17 mouse cellular contexts compared by ENCODE assay signal in the genomic region with DNA sequence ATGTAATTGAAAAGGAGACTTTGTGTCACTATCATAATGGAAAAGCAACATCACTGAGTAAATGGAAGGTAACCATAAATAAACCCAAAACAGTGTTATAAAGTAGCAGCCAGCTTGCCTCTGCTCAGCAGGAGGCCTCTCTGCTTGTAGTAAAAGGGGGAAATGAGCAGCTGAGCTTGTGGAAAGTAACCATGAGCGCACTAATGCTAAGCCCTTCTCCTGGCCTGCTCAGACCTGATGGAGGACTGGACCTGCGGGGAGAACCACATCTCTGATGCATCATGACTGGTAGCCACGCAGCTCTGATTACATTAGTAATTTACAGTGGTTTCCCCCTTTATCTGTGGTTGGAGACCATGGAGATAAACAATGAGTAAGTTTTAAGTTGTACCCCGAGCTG. TPM values are rescaled to one million over a fixed set of nuclear protein-coding genes. Genes with fewer than 3 reads are reported as not detected.
"Had no signal": no experiment of that assay in that cellular context is flagged by ENCODE, and none has a peak within 500 bp of the region (broad histone marks: within the 10 kb centered on the region; RNA-seq: fewer than 3 reads in every experiment).

No protein-coding gene starts in this region.

- H3K4me1 ChIP-seq: midbrain, embryonic 10.5 days had no signal

- H3K9me3 ChIP-seq: midbrain, embryonic 10.5 days had no signal

- H3K4me2 ChIP-seq: kidney, embryonic 15.5 days had no signal

- H3K36me3 ChIP-seq: kidney, embryonic 15.5 days; midbrain, embryonic 10.5 days had no signal

- ATAC-seq: lung, postnatal 0 days; midbrain, embryonic 16.5 days had no signal

- H3K9ac ChIP-seq: kidney, embryonic 15.5 days; liver, embryonic 14.5 days had no signal

- H3K27me3 ChIP-seq: kidney, embryonic 15.5 days had no signal

- H3K27ac ChIP-seq: kidney, embryonic 15.5 days; liver, embryonic 14.5 days; midbrain, embryonic 10.5 days had no signal

- DNase-seq: kidney, adult 18-20 months; kidney, postnatal 25 days; liver; lung, adult 18-20 months; lung, postnatal 4 days; spleen, adult 18-20 months; thymus, postnatal 36 days had no signal

- H3K4me3 ChIP-seq: kidney, embryonic 15.5 days; midbrain, embryonic 10.5 days had no signal

RNA-seq across cellular contexts. Expression of gene Gm26661, which starts 42.1 kb away (rescaled TPM):
- total RNA-seq: left cerebral cortex, postnatal 36 days; megakaryocyte, adult 5-6 weeks had no signal
- polyA plus RNA-seq: kidney, embryonic 15.5 days; liver, embryonic 14.5 days; lung, postnatal 0 days; midbrain, embryonic 10.5 days; neural tube, embryonic 14.5 days; stomach, embryonic 14.5 days; thymus, postnatal 0 days had no signal
